Mouse (Mus musculus): ENCODE measurements around the gene Fscn3. TPM values are rescaled to one million over a fixed set of nuclear protein-coding genes. Genes with fewer than 3 reads are reported as not detected.

The Fscn3 gene
- total and polyA plus RNA-seq, 3 experiments: not detected

- TF ChIP-seq POLR2AphosphoS2 (IDR thresholded peaks at IDR 0.05; ENCODE audit: low read depth, low read length) (no peak), BHLHE40 (IDR thresholded peaks at IDR 0.05; ENCODE audit: low read depth, low read length) (no peak), ZNF384 (IDR thresholded peaks at IDR 0.05; ENCODE audit: low read depth, low read length) (no peak), RAD21 (IDR thresholded peaks at IDR 0.05; ENCODE audit: low read depth, low read length) (no peak), ETS1 (conservative IDR thresholded peaks at IDR 0.05; ENCODE audit: low read depth, low read length) (no peak), SMC3 (IDR thresholded peaks at IDR 0.05; ENCODE audit: low read depth, low read length) (no peak), MAZ (IDR thresholded peaks at IDR 0.05; ENCODE audit: low read depth, low read length) (no peak), IRF4 (IDR thresholded peaks at IDR 0.05; ENCODE audit: low read depth, low read length) (peak; percentile 26; the same call in 1 of the 2 replicates), MAX (IDR thresholded peaks at IDR 0.05; ENCODE audit: low read length) (no peak), POLR2A (IDR thresholded peaks at IDR 0.05; ENCODE audit: low read depth, low read length) (peak; percentile 81), JUN (IDR thresholded peaks at IDR 0.05; ENCODE audit: insufficient read depth, low read depth, low read length) (no peak), SIN3A (IDR thresholded peaks at IDR 0.05; ENCODE audit: low read length) (0 out of 2 replicates have a peak, but pooled peaks have one; percentile 54), RCOR1 (conservative IDR thresholded peaks at IDR 0.05; ENCODE audit: low read depth, low read length) (no peak), USF2 (conservative IDR thresholded peaks at IDR 0.05; ENCODE audit: low read depth, low read length) (no peak), GABPA (IDR thresholded peaks at IDR 0.05; ENCODE audit: insufficient replicate concordance, low read depth, low read length) (no peak), MYC (IDR thresholded peaks at IDR 0.05; ENCODE audit: low read depth, low read length) (no peak)
Measured at GRCm38 (mm10) chr6:28423313-28423712, 4.3 kb upstream of the Fscn3 start, which contains the start of gene Arf5 (continued).

- H3K36me3 ChIP-seq (replicated peaks in 1 of 2; ENCODE audit: control insufficient read depth in 1 of 2, insufficient read depth in 1 of 2, low read length in 1 of 2): peaks cover 15 to 50% of the 10 kb centered on the region in 2 experiments
- TF ChIP-seq E2F4 (IDR thresholded peaks at IDR 0.05; ENCODE audit: insufficient replicate concordance, low read depth, low read length): no peak
- TF ChIP-seq RAD21 (IDR thresholded peaks at IDR 0.05; ENCODE audit: low read depth, low read length): peak; percentile 2
- TF ChIP-seq NELFE (IDR thresholded peaks at IDR 0.05; ENCODE audit: low read depth, low read length): 0 out of 2 replicates have a peak, but pooled peaks have one; percentile 37
- TF ChIP-seq TCF12 (IDR thresholded peaks at IDR 0.05; ENCODE audit: low read depth, low read length): peak; percentile 33; the same call in 1 of the 2 replicates
- no peak for TF ChIP-seq BHLHE40 (IDR thresholded peaks at IDR 0.05; ENCODE audit: low read depth, low read length)
- peak; percentile 36; the same call in 1 of the 2 replicates for TF ChIP-seq SIN3A (IDR thresholded peaks at IDR 0.05; ENCODE audit: low read length)
- peak; percentile 62; the same call in 1 of the 2 replicates for TF ChIP-seq MAZ (IDR thresholded peaks at IDR 0.05; ENCODE audit: low read depth, low read length)
- peak in 1 of 2 experiments; percentile 57; a peak in 2 of 4 replicates for TF ChIP-seq CTCF (conservative IDR thresholded peaks at IDR 0.05 in 1 of 2, IDR thresholded peaks at IDR 0.05 in 1 of 2; ENCODE audit: low read depth in 2 of 2, low read length in 2 of 2)
- no peak for TF ChIP-seq MXI1 (IDR thresholded peaks at IDR 0.05; ENCODE audit: low read depth, low read length)
- peak; percentile 21; the same call in 1 of the 2 replicates for TF ChIP-seq CHD2 (IDR thresholded peaks at IDR 0.05; ENCODE audit: low read length)
- peak; percentile 33; the same call in 1 of the 2 replicates for TF ChIP-seq ELF1 (IDR thresholded peaks at IDR 0.05; ENCODE audit: low read depth, low read length)
- TF ChIP-seq MEF2A (IDR thresholded peaks at IDR 0.05; ENCODE audit: borderline replicate concordance, low read depth, low read length): no peak
- TF ChIP-seq HCFC1 (IDR thresholded peaks at IDR 0.05; ENCODE audit: low read depth, low read length): peak; percentile 33; the same call in 1 of the 2 replicates
- no peak for TF ChIP-seq ZKSCAN1 (IDR thresholded peaks at IDR 0.05; ENCODE audit: borderline replicate concordance, low read depth, low read length)
- no peak for TF ChIP-seq ETS1 (conservative IDR thresholded peaks at IDR 0.05; ENCODE audit: low read depth, low read length)
- TF ChIP-seq IRF4 (IDR thresholded peaks at IDR 0.05; ENCODE audit: low read depth, low read length): 0 out of 2 replicates have a peak, but pooled peaks have one; percentile 4
- H3K27me3 ChIP-seq (replicated peaks): no peaks in the 10 kb centered on the region
- H3K4me1 ChIP-seq (ENCODE audit: control insufficient read depth in 1 of 2, insufficient read depth in 2 of 2): peaks cover 16 to 41% of the 10 kb centered on the region in 2 experiments
- peak overlapping the region; percentile 77 for H3K4me2 ChIP-seq (ENCODE audit: insufficient read depth, low read depth, poor library complexity, severe bottlenecking)
- in situ Hi-C loops (cut with MboI; ENCODE audit: low pct_ligation_motif_present, low pct_unique_long_range_greater_than_20kb, low sequenced_read_pairs) (loop anchor here (25.0 kb wide), 1 partner anchor 588 kb away; no protein-coding TSS in a partner anchor), dilution Hi-C loops (cut with MboI; ENCODE audit: extremely low pct_ligation_motif_present, extremely low pct_unique_long_range_greater_than_20kb, low sequenced_read_pairs) (no loop called here)
- peak overlapping the region; percentile 75 to 95 (median 88) for H3K4me3 ChIP-seq (replicated peaks in 1 of 3; ENCODE audit: low read depth in 2 of 3, low read length in 2 of 3, poor library complexity in 1 of 3)
- peak overlapping the region; percentile 16; the same call in 1 of the 2 replicates for H3K27ac ChIP-seq (ENCODE audit: insufficient read depth, low read depth)
- peak; percentile 37 for DNase-seq (ENCODE audit: extremely low read depth)
- peak overlapping the region; percentile 96 for H3K9ac ChIP-seq (ENCODE audit: insufficient read depth, low read depth)
- peaks cover 10% of the 10 kb centered on the region for H3K79me2 ChIP-seq (replicated peaks; ENCODE audit: control insufficient read depth, extremely low read depth, insufficient read depth, poor library complexity, severe bottlenecking)
- no peaks in the 10 kb centered on the region for H3K9me3 ChIP-seq (replicated peaks; ENCODE audit: low read length)
Measured at GRCm38 (mm10) chr6:28423767-28424695, 3.6 kb upstream of the Fscn3 start.

All from CH12.LX (cell line).